Mouse (Mus musculus) retina, postnatal 7 days (tissue): ENCODE results near the gene 4931423N10Rik.
"Not testable (repeated sequence)": the region's sequence is repeated elsewhere in the genome, so short reads cannot be mapped to it uniquely, and the experiment has no call there.

Experiments used
- DNase-seq: peaks from one replicate; pipeline ENCODE4 v3.0.0-alpha.2; 2012; ENCODE audit warnings: low read depth, low spot score

The 4931423N10Rik gene

DNA sequence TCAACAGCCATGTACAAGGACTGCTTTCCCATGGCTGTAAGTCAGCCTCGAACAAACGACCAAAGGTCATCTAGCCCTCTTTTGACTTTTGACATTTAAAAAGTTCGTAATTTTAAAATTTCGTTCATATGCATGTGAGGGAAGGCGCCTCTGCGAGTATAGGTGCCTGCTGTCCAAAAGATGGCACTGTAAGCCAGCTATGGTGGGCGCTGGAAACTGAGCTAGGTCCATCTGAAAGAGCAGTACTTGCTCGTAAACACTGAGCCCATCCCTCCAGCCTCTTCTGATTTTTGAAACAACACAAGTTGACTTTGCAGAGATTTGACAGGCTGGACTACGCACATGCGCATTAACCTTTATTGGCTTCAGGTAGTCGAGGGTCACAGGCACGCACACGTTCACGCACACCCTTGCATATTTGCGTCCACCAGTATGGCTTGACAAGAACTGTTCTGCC lies at the start of gene 4931423N10Rik:
TSS of gene 4931423N10Rik (plus strand) at position 407 of the 457 bp plus-strand sequence.
- DNase-seq: no peak

DNA sequence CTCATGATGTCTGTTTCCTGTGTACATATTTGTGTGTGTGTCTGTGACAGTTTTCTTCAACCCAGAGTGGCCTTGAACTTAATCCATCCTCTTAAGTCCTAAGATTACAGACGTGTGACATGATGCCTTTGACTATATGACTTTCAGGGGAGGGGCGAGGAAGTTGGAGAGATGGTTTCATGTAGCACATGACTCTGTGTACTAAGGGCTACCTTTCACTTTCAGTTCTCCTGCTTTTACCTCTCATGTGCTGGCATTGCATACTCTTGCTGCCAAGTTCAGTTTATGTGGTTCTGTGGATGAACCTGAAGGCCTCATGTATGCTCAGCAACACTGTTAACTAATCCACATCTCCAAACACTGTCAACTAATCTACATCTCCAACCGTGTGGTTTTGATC lies 35.0 kb upstream of the 4931423N10Rik start:
- DNase-seq: no peak

DNA sequence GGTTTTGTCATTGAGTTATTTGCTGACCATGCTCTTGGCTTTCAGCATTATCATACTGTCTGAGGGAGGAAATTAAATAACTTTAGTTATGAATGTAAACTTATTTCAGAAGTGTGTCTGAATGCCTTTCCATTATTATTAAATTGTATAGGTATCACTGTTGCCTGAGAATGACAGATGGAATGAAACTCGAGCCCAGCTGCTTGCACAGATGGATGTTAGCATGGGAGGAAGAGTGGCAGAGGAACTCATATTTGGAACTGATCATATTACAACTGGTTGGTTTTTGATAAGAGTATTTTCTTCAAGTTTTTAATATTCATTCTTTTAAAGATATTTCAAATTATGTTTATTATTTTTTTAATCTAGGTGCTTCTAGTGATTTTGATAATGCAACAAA lies 12.9 kb upstream of the 4931423N10Rik start:
- no peak for DNase-seq

DNA sequence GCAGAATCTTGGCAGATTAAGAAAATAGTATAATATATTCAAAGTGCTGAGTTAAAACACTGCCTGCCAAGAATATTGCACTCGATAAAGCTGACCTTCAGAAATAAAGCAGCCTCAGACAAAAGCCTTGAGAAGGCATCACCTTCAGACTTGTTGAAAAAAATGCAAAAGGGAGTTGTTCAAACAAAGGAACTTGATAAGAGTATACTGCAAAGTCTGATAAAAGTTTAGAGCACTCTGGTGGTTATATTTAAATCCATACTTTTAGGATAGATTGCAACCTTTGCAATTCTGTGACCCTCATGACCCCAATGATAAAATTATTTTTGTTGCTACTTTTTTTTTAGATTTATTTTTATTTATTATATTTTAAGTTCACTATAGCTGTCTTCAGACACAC lies 6.2 kb upstream of the 4931423N10Rik start:
- no peak for DNase-seq

DNA sequence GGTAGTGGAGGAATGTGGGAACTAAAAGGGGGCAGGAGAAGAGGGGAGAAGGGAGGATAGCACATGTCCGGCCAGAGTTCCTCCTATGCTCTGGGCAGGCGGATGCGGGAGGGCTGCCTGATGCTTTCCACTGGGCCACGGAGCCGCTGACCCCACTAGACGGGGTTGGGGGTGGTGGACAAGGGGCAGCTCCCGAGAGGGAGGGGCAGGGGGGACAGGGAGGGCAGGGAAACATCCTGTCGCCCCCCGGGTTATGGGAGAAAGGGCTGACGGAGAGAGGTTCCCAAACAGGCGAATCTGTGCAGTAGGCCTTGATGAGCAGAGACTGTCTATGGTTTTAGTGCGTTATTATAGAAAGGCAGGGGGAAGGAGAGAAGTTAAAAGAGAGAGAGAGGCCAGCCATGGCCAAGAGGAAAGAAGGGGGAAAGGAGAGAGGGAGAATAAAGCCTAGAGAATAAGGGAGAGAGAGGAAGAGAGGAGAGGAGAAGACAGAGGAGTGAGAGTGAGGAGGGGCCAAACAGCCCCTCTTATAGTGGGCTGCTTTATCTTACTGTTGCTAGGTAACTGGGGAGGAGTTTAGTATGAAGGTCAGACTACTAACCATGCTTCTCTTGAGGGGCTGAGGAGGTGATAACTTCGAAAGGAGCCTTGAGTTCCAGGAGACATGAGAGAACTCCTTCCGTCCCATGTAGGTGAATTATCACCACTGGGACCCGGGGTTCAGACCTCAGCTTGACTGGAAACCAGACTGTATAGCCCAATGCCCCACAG lies 4.2 kb upstream of the 4931423N10Rik start:
- no peak for DNase-seq

DNA sequence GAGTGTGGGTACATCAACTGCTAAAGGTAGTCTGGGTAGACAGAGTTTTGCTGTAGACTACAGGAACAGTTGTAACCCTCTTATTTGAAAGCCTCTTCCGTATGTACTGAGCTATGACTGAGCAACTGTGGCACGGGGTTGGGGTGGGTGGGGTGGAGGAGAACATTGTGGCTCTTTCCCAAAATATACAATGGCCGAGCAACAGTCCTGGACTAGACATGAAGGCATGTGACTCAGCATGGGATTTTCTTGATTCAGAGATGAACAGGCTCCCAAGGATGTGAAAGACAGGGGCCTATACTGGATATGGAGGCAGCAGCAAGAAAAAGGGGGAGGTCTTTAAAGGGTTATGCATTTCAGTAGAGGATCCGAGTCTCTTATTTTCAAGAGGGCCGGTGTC lies 6.4 kb downstream of the 4931423N10Rik start:
- DNase-seq: no peak

DNA sequence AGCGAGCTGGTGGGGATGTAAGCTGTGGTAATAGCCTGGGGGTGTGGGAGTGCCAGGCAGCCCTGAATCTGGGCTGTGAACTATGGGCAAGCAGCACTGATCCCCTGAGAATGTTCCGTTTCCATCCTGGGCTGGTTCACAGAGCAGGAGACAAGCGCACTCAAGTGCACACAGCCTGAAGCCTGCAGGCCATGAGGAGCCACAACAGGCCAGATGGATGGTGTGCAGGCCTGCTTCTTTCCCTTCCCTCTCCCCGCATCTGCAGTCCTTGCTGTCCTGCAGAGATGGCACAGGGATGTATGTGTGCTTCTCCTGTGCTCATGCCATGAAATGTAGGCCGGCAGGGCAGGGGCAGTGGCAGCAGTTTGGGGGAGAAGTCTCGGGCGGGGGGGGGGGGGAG lies 17.9 kb downstream of the 4931423N10Rik start:
- DNase-seq: no peak

DNA sequence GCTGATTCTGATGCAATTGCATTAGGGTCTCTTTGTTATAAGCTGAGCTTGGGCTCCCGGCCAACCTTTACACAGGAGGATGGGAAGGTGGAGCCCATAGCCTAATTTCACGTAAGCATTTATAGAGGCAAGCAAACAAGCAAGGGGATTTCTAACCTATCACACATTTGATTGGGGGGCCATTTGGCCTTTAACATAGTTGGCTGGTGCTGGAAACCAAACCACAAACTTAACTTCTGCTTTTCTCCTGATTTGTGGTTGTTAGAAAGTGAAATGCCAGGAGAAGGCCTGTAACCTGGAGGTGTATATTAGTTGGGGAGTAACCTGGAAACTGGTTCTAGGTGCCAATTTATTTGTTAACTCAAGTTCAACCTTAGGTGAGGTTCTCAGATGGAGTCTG lies 21.2 kb downstream of the 4931423N10Rik start:
- DNase-seq: no peak

DNA sequence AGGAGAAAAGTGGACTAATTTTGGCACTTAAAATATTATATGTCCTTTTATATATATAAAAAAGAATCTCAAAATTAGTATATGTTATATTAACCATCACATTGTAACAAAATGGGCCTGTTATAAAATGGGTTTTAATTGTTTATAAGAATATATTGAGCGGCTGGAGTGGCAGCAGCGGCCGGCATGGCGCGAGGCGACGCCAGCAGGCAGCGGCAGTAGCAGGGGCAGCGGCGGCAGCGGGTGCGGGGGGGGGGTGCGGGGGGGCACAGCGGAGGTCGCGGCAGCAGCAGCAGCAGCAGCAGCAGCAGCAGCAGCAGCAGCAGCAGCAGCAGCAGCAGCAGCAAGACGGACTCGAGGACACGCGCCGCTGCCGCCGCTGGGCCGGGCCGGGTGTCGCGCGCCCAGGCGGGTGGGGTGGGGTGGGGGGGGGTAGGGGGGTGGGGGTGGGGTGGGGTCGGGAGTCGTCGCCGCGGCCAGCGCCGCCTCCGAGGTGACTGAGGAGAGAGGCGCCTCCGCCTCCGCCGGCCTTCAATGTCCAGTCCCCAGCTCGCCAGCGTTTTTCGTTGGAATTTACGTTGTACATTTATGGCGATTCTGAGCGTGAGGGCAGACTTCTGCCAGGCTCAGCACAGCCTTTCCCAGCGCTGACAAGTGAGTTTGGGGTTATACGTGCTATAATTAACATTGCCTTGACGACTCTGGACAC lies 26.9 kb downstream of the 4931423N10Rik start:
- DNase-seq: no peak

DNA sequence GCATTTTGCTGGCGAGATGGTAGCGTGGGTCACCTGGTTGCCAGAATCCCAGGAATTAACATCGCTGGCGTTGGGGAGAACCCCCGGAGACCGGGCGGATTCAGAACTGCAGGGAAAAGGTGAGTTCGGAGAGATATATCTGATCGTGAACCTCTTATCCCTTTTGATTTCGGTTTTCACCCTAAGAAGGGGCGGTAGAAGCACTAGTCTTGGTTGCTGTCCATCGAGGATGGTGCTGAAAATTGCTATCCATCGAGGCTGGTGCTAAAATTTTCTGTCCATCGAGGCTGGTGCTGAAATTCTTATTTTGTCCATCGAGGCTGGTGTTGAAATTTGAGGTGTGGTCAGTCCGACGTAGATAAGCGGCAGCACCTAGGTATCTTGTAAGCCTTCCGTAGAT lies 83.7 kb downstream of the 4931423N10Rik start:
- DNase-seq: not testable (repeated sequence)

DNA sequence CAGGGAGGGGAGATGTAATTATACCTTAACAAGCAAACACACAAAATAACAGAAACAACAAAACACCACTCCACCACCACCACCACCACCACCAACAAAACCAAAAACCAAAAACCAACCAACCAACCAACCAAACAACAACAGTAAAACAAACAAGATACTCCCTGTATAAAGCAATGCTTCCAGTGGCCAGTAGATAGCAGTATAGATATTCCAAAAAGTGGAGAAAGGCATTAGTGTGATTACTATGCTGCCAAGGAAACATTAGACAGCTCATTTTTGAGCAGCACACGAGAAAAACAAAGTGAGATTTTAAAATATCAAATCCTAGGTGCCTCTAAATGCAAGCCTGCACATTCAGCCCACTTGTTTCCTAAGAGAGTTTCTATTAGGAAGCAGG lies 107.6 kb downstream of the 4931423N10Rik start:
- no peak for DNase-seq
